Mouse (Mus musculus): ENCODE data around the gene Rilpl1. TPM values are rescaled to one million over a fixed set of nuclear protein-coding genes. Genes with fewer than 3 reads are reported as not detected.

The Rilpl1 gene
- total RNA-seq, 2 experiments from 2014 or later = 75.2 to 95.7 TPM

Other genes starting within 250 kb of the Rilpl1 start
- 10 to 100 TPM; 17.5 to 23.1 TPM for gene Mphosph9, start 203.4 kb downstream of the Rilpl1 start, total RNA-seq (2021)
- gene 2810006K23Rik, start 203.3 kb downstream of the Rilpl1 start, total RNA-seq (2021) = 10 to 100 TPM; 16.4 to 17.5 TPM
- gene Cdk2ap1, start 168.3 kb downstream of the Rilpl1 start, total RNA-seq (2021) = 100 to 1,000 TPM; 154 to 177 TPM
- 100 to 1,000 TPM; 162 to 174 TPM for gene Sbno1, start 105.4 kb downstream of the Rilpl1 start, total RNA-seq (2021)
- gene Kmt5a, start 91.5 kb downstream of the Rilpl1 start, total RNA-seq (2021) = 10 to 100 TPM; 57.6 to 66.0 TPM
- gene Rilpl2, start 53.0 kb downstream of the Rilpl1 start, total RNA-seq (2021) = 10 to 100 TPM; 18.6 to 19.7 TPM
- gene Snrnp35, start 48.3 kb downstream of the Rilpl1 start, total RNA-seq (2021) = 10 to 100 TPM; 21.0 to 27.2 TPM
- 100 to 1,000 TPM in 1 of 2 experiments, 10 to 100 TPM in 1; 96.4 to 113 TPM for gene Tmed2, start 9.3 kb upstream of the Rilpl1 start, total RNA-seq (2021)
- gene Ddx55, start 21.5 kb upstream of the Rilpl1 start, total RNA-seq (2021) = 10 to 100 TPM; 22.0 to 27.9 TPM
- gene Eif2b1, start 47.7 kb upstream of the Rilpl1 start, total RNA-seq (2021) = 10 to 100 TPM; 31.3 to 31.7 TPM
- gene Gtf2h3, start 47.7 kb upstream of the Rilpl1 start, total RNA-seq (2021) = 10 to 100 TPM; 26.6 to 30.5 TPM
- 10 to 100 TPM; 64.2 to 65.2 TPM for gene Atp6v0a2, start 97.2 kb upstream of the Rilpl1 start, total RNA-seq (2021)
- gene Dnah10, start 193.7 kb upstream of the Rilpl1 start, total RNA-seq (2021) = 1 to 10 TPM in 1 of 2 experiments, under 1 TPM in 1; 0.60 to 1.1 TPM